Mouse (Mus musculus): ENCODE data around the gene Pfdn5.
A peak's percentile ranks its signal among the peaks of the same experiment; 100 is the strongest.

The Pfdn5 gene

GRCm38 (mm10) chr15:102335254-102335653 lies 9.3 kb downstream of the Pfdn5 start:
- no peak for DNase-seq (ENCODE audit: low spot score in 2 of 2)

- DNase-seq (ENCODE audit: low spot score in 2 of 2), result peak in 1 of 2 experiments; percentile 61
These were observed 10.0 kb downstream of the Pfdn5 start for GRCm38 (mm10) chr15:102335925-102336324.

DNA sequence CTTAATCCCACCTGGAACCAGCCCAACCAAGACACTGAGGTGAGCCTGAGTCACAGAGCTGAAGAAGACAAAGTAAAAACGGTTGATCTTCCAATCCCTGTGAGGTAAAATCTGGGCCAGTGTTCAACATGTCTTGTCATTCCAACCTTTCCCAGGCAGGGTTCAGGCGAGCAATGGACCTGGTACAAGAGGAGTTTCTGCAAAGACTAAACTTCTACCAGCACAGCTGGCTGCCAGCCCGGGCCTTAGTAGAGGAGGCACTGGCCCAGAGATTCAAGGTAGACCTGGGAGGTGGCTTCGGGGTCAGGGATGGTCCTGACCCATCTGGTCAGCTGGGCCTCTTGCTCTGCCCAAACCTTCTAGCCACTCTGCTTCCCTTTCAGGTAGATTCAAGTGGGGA lies 11.0 kb downstream of the Pfdn5 start:
- no peak for DNase-seq (ENCODE audit: low spot score in 2 of 2)

DNA sequence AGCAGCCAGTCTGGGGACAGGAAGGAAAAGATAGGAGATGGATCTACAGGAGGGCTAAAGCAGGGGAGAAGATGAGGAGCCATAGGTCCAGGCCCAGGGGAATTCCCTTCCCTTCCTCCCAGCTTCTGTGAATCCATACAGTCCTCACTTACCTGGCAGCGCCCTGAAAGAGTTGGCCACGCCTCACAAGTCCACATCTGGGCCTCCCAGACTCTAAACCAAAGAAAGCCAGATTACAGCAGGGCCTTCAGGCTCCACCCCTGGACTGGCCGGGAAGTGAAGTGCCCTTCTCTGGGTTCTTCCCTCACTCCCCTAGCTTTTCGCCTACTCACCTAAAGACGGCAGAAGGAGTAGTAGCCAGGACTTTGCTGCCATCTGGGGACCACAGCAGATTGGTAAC lies 13.7 kb downstream of the Pfdn5 start:
- DNase-seq (ENCODE audit: low spot score in 2 of 2), result no peak

- DNase-seq (ENCODE audit: low spot score in 2 of 2), result peak in 1 of 2 experiments; percentile 67
These were observed 15.7 kb downstream of the Pfdn5 start for GRCm38 (mm10) chr15:102341580-102341979.

DNA sequence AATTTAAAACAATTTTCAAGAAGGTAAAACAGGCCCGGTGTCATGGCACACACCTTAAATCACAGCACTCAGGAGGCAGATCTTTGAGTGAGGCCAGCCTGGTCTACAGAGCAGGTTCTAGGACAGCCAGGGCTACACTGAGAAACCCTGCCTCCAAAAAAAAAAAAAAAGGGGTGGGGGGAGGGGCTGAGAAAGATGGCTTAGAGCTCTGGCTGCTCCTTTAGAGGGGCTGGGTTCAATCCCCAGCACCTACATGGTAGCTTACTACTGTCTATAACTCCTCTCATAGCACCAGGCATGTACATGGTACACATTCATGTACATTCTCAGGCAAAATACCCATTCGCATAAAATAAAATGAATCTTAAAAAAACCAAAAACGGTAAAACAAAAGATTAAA lies 18.6 kb downstream of the Pfdn5 start:
- no peak for DNase-seq (ENCODE audit: low spot score in 2 of 2)

DNA sequence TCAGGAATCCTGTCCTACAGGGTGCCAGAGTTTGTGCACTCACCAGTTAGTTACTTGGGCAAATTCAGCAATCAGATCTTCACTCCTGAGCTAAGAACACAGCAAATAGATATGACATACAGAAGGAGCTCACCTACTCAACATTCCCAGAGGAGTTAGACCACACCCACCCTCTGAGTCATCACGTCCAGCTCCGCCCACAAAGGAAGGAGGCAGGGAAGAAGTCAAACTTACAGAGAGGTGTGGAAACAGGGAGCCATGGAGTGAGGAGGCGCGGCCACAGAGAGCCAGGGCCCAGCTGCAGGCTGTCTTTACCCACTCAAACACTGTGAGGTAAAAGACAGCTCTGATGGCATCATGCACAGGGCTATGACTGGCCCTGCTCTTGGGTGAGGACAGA lies 20.5 kb downstream of the Pfdn5 start:
- no peak for DNase-seq (ENCODE audit: low spot score in 2 of 2)

DNA sequence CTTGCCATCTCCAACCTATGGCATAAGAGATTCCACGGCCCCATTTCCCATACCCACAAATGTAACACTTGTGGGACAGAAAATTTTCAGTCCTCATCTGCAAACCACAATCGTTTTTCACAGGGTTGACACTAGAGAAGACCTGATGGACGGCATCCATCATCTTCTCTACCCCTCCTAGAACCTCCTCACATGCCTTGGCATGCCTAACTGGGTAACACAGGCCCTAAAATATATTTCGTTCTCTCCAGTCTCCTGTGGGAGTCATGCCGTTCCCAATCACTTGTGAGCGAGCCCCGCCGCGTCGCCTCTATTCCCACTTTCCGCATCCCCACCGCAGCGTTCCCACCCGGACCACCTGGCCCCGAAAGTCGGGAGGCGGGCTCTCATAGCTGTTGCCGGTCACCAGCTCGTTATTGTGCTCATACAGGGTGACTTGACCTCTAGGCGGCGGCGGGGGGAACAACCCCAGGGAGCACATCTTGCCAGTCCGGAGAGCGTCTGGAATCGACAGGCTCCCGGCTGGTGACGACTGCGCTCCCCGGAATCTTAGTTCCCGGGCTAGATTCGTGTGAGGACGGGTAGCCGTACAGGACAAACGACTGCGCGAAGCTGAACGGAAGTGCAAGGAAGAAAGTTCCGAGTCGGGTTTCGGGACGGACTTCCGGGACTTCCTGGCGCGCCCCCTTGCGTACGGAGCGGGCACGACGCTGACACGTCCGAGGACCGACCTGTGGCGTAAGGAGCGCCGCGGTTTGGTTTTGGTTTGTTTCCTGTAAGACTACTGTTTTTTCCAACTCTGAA lies 24.4 kb downstream of the Pfdn5 start, which contains the start of gene Aaas:
TSS of gene Aaas (minus strand) at position 634 of the 804 bp plus-strand sequence.
- peak; percentile 96 to 97 for DNase-seq (ENCODE audit: low spot score in 2 of 2)

GRCm38 (mm10) chr15:102350942-102351291 lies 25.0 kb downstream of the Pfdn5 start:
- DNase-seq (ENCODE audit: low spot score in 2 of 2), result no peak

GRCm38 (mm10) chr15:102352177-102352576 lies 26.3 kb downstream of the Pfdn5 start:
- peak in 1 of 2 experiments; percentile 37 for DNase-seq (ENCODE audit: low spot score in 2 of 2)

DNA sequence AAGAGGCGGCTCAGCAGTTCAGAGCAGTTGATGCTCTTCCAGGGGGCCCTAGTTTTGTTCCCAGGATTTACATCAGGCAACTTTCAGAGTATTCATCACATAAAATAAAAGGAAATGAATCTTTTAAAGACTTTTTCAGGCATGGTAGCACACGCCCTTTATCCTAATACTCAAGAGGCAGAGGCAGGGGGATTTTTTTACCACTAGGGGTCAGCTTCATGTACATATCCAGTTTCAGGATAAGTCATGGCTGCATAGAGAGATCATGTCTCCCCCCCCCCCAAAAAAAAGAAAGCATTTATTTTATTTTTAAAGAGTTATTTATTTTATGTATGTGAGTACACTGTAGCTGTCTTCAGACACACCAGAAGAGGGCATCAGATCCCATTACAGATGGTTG lies 28.1 kb downstream of the Pfdn5 start:
- no peak for DNase-seq (ENCODE audit: low spot score in 2 of 2)

GRCm38 (mm10) chr15:102355134-102355870 lies 29.4 kb downstream of the Pfdn5 start:
- DNase-seq (ENCODE audit: low spot score in 2 of 2), result peak; percentile 30 to 52

DNA sequence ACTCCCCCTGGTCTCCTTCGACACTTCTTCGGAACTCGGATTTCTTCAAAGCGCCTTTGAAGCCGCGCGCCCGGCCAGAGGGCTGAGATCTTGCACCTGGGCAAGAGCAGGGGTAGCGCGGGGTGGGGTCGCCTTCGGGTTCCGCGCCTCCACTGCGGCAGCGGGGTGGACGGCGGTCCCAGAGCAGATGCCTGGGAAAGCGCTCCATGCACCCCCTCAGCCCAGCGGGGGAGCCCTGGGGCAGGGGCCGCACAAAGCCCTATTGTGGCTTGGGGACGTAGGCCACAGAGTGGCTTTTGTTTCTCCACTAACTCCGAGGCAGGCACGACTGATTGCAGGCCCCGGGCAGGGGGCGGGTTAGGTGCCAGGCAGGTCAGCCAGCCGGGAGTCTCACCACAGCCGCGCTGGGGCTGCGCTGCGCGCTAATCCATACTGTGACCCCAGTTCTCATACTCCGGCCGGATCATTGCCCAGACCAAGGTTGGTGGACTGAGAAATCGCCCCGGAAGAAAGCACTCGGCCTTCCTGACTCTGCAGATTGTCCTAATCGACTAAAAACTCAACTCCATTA lies 30.0 kb downstream of the Pfdn5 start:
- DNase-seq (ENCODE audit: low spot score in 2 of 2), result no peak

- DNase-seq (ENCODE audit: low spot score in 2 of 2), result no peak
These were observed 30.8 kb downstream of the Pfdn5 start for GRCm38 (mm10) chr15:102356501-102357325.

DNA sequence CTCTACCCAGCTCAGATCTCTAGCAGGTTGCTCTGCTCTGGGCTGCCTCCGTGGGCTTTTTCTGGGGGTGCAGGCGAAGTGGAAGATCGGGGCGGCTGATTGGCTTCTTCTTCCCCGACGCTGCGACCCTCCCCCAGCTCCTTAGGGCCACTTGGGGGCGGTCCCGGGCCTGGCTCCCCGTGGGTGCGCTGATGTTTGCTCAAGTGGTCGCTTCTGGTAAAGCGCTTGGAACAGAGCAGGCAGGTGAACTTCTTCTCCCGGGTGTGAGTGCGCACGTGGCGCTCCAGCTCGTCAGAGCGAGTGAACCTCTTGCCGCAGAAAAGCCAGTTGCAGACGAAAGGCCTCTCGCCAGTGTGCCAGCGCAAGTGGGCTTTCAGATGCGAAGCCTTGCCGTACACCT lies 32.2 kb downstream of the Pfdn5 start:
- DNase-seq (ENCODE audit: low spot score in 2 of 2), result no peak

DNA sequence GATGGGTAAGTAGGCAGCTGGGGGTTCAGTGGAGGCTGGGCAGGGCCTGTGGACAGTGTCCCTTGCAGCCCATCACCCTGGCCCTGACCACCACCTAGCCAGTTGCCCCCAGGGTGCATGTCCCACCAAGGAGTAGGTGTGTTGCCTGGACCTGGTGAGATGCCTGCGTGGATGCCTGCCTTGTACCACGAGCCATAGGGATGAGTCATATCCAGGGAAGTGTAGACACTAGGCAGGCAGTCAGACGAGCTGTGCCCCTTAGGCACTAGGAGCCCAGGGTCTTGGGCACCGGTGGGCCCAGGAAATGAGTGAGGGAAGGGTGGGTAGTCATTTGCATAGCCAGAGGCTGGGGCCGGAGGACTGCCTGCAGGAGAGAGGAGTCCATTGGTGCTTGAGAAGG lies 32.9 kb downstream of the Pfdn5 start:
- no peak for DNase-seq (ENCODE audit: low spot score in 2 of 2)

GRCm38 (mm10) chr15:102362648-102363047 lies 36.7 kb downstream of the Pfdn5 start:
- DNase-seq (ENCODE audit: low spot score in 2 of 2), result no peak

- no peak for DNase-seq (ENCODE audit: low spot score in 2 of 2)
These were observed 38.8 kb downstream of the Pfdn5 start for GRCm38 (mm10) chr15:102364678-102365077.

DNA sequence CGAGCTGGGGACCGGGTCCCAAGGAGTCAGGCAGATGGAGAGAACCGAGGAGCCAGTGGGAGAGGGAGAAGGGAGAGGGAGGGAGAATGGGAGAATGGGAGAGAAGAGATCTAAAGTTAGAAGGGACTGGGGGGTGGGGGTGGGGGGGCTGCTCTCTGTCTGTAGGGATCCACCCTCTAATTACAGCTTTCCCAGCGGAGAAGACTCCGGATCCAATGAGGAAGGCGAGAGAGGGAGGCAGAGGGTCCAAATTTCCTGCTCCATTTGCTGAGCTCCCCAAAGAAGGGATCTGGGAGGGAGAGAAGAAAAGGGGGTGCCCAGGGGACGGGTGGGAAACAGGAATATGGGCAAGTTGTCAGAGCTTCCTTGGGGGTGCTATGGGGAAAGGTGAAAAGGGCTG lies 40.3 kb downstream of the Pfdn5 start:
- DNase-seq (ENCODE audit: low spot score in 2 of 2), result no peak

GRCm38 (mm10) chr15:102366733-102367344 lies 40.9 kb downstream of the Pfdn5 start, which contains the start of gene Sp7:
Gene Sp7, minus strand, starts transcription at chr15:102367182.
- no peak for DNase-seq (ENCODE audit: low spot score in 2 of 2)

DNA sequence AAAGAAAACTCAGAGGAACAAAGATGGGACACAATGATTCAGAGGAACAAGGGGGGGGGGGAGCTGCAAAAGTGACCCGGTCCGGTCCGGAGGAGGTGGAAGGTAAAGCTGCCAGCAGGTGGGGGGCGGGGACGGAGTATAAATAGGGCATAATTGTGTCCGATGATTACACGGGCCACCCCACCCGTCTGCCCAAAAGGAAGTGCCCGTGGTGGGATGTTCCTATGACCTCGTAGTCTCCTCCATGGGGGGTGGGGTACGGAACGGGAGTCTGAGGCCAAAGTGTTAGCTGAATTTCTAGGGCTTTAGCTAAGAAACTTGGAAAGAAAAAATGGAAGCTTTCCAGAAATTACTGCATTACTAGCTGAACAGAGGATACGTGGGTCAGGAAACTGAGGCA lies 44.1 kb downstream of the Pfdn5 start:
- no peak for DNase-seq (ENCODE audit: low spot score in 2 of 2)

Measured in spleen, postnatal 10 days (tissue).